Mouse (Mus musculus) erythroblast, embryonic 14.5 days (primary cell): Measurements from ENCODE around the gene Tcta. TPM values are rescaled to one million over a fixed set of nuclear protein-coding genes. Genes with fewer than 3 reads are reported as not detected.

ENCODE experiments used
- H3K27me3 ChIP-seq: 2 replicates; pipeline ENCODE4 v1.6.1; 2012; ENCODE audit warnings: inconsistent platforms; ENCODE audit not compliant: control insufficient read depth
- H3K36me3 ChIP-seq: 2 replicates; pipeline ENCODE4 v1.6.1; 2012; ENCODE audit warnings: mild to moderate bottlenecking, inconsistent platforms; ENCODE audit not compliant: control insufficient read depth
- H3K4me1 ChIP-seq: 2 replicates; pipeline ENCODE4 v1.6.1; 2012; ENCODE audit warnings: inconsistent platforms; ENCODE audit not compliant: control insufficient read depth
- H3K4me3 ChIP-seq: replicated peaks from 2 replicates; pipeline ENCODE3; 2012; ENCODE audit warnings: moderate library complexity, mild to moderate bottlenecking, inconsistent platforms
- H3K9me3 ChIP-seq: 2 replicates; pipeline ENCODE4 v1.6.1; 2012; ENCODE audit warnings: low read length, inconsistent platforms, mixed read lengths; ENCODE audit not compliant: control insufficient read depth
- GATA1 ChIP-seq: IDR thresholded peaks from 2 replicates; pipeline ENCODE4 v1.6.1; 2012; ENCODE audit warnings: low read length, inconsistent platforms, mixed read lengths
- TAL1 ChIP-seq: IDR thresholded peaks from 3 replicates; pipeline ENCODE4 v1.6.1; 2012; ENCODE audit warnings: low read length, inconsistent platforms, mixed read lengths
- polyA plus RNA-seq: library from polyadenylated mRNA; stranded (reverse); fragments of >175 nt; gene quantifications from 2 replicates; pipeline ENCODE4 v1.2.3, GENCODE M21; 2012

Gene Tcta
- polyA plus RNA-seq, 1 experiment, result 0.16 TPM

DNA sequence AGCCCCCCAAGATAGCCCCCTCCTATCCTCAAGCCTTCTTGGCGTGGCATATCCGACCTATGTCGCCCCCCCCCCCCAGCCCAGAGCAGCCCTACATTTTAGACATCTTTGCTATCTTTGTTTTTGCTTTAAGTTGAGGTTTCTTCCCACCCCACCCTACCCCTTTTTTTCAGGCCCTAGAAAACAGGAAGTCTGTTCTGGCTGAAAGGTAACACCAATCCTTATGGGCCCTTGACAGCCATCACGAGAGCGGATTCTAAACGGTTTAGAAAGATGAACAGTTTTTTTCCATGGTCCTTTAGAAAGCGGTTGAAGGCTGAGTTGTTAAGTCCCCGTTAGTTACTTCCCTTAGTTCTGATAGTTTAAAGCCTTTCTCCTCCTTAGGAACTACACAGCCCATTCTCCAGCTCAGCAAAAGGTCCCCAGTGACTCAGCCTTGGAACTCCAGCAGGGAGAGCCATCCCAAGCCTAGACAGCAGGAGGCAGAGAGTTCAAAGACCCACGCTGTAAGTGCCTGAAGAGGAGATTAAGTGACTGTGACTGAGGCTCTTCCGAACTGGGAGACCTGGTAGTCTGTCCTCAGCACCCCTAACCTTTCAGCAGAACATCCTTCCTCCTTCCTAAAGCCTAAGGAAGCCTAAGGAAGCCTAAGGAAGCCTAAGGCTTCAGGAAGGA, 39.6 kb downstream of the Tcta start:
- peaks cover 39% of the 10 kb centered on the region for H3K4me1 ChIP-seq
- no peaks in the 10 kb centered on the region for H3K36me3 ChIP-seq
- TF ChIP-seq TAL1 (no peak), GATA1 (no peak)
- peaks cover 6% of the 10 kb centered on the region; the same call in 1 of the 2 replicates for H3K27me3 ChIP-seq
- no peaks in the 10 kb centered on the region for H3K9me3 ChIP-seq
- H3K4me3 ChIP-seq, result no peak overlapping the region

DNA sequence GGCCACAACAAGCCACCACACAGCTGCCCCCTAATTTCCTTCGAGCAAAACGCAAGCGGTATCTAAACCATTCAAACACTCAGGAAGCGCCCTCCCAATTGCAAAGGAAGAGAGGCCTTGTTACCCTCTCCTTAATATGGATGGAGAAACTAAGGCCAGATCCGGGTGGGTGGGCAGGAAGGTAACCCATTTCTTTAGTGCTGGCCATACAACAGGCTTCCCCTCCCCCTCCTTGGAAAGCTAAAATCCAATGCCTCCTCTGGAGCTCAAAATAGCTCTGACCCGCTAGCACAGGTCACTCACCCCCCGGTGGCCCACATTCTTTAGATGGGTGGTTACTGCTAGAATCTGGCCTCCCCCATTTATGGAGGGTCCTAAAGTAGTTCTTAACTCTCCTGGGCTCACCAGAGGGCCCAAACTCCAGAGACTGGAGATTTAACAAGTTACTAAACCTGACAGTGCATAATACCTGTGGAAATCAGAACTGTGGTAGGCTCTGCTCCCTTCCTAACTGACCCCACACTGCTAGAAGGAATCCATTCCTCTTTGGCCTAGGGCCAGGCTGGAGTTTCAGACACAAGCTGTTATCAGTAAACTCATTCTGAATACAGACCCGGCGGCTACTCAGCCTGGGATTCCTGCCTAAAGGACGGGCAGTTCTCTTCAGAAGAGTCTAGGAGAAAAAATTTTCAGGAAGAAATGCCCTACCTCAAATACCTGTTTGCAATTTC, 41.6 kb downstream of the Tcta start:
- Histone ChIP-seq H3K4me3 (peak overlapping the region; percentile 93), H3K27me3 (peaks cover 4% of the 10 kb centered on the region; the same call in 1 of the 2 replicates), H3K36me3 (no peaks in the 10 kb centered on the region), H3K4me1 (peaks cover 47% of the 10 kb centered on the region), H3K9me3 (no peaks in the 10 kb centered on the region)
- TF ChIP-seq TAL1 (no peak), GATA1 (no peak)

GRCm38 (mm10) chr9:108263690-108264190, 42.2 kb downstream of the Tcta start, which contains the start of gene Dag1:
TSS of gene Dag1 (minus strand) at chr9:108263958.
- no peaks in the 10 kb centered on the region for H3K9me3 ChIP-seq
- H3K4me3 ChIP-seq, result peak within 1 kb of the TSS; percentile 93
- no peaks in the 10 kb centered on the region for H3K36me3 ChIP-seq
- TF ChIP-seq GATA1 (no peak), TAL1 (no peak)
- peaks cover 4% of the 10 kb centered on the region; the same call in 1 of the 2 replicates for H3K27me3 ChIP-seq
- H3K4me1 ChIP-seq, result peaks cover 47% of the 10 kb centered on the region

DNA sequence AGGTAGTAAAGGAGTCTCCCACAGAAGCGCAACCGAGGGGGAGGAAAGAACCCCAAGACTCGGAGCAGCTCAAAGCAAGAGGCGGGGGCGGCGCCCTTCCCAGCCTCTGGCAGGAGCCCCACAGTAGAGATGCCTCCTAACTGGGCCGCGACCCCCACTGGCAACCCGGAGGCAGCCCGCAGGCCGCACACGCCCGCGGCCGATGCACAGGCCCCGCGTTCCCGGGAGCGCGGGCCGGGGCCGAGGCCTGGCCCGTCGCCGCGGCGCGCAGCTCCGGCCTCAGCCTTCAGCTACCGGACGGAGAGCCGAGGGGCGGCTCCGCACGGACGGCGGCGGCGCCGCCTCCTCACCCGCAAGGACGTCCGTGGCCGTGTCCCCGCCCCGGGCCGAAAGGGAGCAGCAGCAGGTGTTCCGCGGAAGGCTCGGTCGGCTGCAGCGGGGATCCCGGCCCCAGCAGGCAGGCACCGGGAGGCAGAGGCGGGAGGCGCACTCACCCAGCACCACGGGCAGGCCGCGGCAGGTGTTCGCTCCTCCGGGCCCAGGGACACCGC, 42.8 kb downstream of the Tcta start:
- Histone ChIP-seq H3K36me3 (no peaks in the 10 kb centered on the region), H3K4me1 (peaks cover 44% of the 10 kb centered on the region), H3K9me3 (no peaks in the 10 kb centered on the region), H3K27me3 (peaks cover 4% of the 10 kb centered on the region; the same call in 1 of the 2 replicates), H3K4me3 (peak overlapping the region; percentile 93)
- TF ChIP-seq TAL1, result no peak
- no peak for TF ChIP-seq GATA1

DNA sequence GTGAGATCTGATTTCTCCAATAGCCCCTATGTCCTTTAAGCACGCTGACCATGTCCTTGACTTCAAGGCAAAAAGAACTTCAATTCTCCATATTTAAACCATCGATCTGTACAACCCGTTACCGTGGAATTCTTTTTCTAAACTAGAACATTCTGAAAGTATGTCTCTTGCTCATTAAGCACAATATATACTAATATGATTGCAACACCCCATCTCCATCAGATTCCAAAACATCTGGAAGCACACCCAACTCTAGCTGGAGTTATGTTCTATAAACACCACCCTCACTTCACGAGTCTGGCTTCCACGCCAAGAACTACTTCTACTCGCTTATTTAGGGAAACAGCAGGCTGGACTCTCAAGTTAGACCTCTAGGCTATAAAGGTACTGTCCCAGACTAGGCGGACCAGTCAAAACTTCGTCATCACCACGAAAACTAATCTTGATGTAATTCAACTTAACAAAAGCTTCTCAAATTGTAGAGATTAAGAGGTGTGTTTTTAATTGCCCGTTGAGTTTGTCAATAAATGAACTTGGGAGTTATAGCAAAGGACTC, 43.4 kb downstream of the Tcta start:
- TF ChIP-seq TAL1, result no peak
- TF ChIP-seq GATA1, result no peak

GRCm38 (mm10) chr9:108261865-108262264, 44.1 kb downstream of the Tcta start:
- no peak overlapping the region for H3K4me3 ChIP-seq
- H3K4me1 ChIP-seq, result peaks cover 44% of the 10 kb centered on the region
- H3K9me3 ChIP-seq, result no peaks in the 10 kb centered on the region
- no peak for TF ChIP-seq GATA1
- TF ChIP-seq TAL1, result no peak
- peaks cover 2% of the 10 kb centered on the region; the same call in 1 of the 2 replicates for H3K27me3 ChIP-seq
- no peaks in the 10 kb centered on the region for H3K36me3 ChIP-seq

More for the DNA sequence above, 43.4 kb downstream of the Tcta start:
- no peaks in the 10 kb centered on the region for H3K9me3 ChIP-seq
- H3K27me3 ChIP-seq, result peaks cover 3% of the 10 kb centered on the region; the same call in 1 of the 2 replicates
- H3K36me3 ChIP-seq, result no peaks in the 10 kb centered on the region
- H3K4me1 ChIP-seq, result peaks cover 44% of the 10 kb centered on the region
- peak overlapping the region; percentile 93 for H3K4me3 ChIP-seq

DNA sequence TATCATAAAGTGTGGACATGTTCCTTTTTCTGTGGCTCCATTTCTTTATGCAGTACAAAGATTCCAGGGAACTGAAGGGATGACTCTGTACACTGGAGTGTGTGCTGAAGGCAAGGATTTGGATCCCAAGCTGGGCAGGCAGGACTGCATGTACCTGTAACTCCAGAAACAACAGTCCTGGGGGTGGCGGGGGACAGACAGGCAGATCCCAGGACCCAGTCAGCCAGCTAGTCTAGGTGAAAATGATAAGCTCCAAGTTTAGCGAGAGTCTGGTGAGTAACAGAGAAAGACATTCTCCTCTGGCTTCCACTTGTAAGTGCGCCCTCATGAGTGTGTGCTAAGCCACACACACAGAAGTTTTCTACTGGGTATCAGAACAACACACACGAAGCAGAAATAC, 45.4 kb downstream of the Tcta start:
- peaks cover 44% of the 10 kb centered on the region for H3K4me1 ChIP-seq
- no peak for TF ChIP-seq GATA1
- no peak for TF ChIP-seq TAL1
- H3K9me3 ChIP-seq, result no peaks in the 10 kb centered on the region
- H3K36me3 ChIP-seq, result no peaks in the 10 kb centered on the region
- H3K27me3 ChIP-seq, result no peaks in the 10 kb centered on the region
- H3K4me3 ChIP-seq, result no peak overlapping the region

Other genes starting within 250 kb of the Tcta start
- 2.4 and 2.6 TPM in 2 replicates for gene Mst1, start 225.7 kb downstream of the Tcta start, polyA plus RNA-seq
- 107 and 276 TPM in 2 replicates for gene Rnf123, start 222.8 kb downstream of the Tcta start, polyA plus RNA-seq
- 47.5 and 65.3 TPM in 2 replicates for gene Apeh, start 211.6 kb downstream of the Tcta start, polyA plus RNA-seq
- 0.03 and 0.07 TPM in 2 replicates for gene Bsn, start 115.8 kb downstream of the Tcta start, polyA plus RNA-seq
- 0.67 and 0.75 TPM in 2 replicates for gene Dag1, start 42.2 kb downstream of the Tcta start, polyA plus RNA-seq
- gene Nicn1, start 15.7 kb downstream of the Tcta start, polyA plus RNA-seq, result not detected in 2 replicates
- gene Amt, start 9.3 kb downstream of the Tcta start, polyA plus RNA-seq, result not detected in 2 replicates
- 12.9 and 13.9 TPM in 2 replicates for gene Rhoa, start within 50 bp of the Tcta start, polyA plus RNA-seq
- 533 and 609 TPM in 2 replicates for gene Gpx1, start 32.7 kb upstream of the Tcta start, polyA plus RNA-seq
- 16.0 and 23.8 TPM in 2 replicates for gene Usp4, start 41.7 kb upstream of the Tcta start, polyA plus RNA-seq
- gene 1700102P08Rik, start 86.6 kb upstream of the Tcta start, polyA plus RNA-seq, result 0.88 and 0.93 TPM in 2 replicates
- not detected in 2 replicates for gene Ccdc36, start 122.3 kb upstream of the Tcta start, polyA plus RNA-seq
- not detected in 2 replicates for gene BC048562, start 130.3 kb upstream of the Tcta start, polyA plus RNA-seq
- gene Ccdc71, start 154.4 kb upstream of the Tcta start, polyA plus RNA-seq, result 1.1 and 1.4 TPM in 2 replicates
- 1.8 and 1.9 TPM in 2 replicates for gene Klhdc8b, start 155.4 kb upstream of the Tcta start, polyA plus RNA-seq
- 0.02 and 0.05 TPM in 2 replicates for gene Lamb2, start 173.6 kb upstream of the Tcta start, polyA plus RNA-seq
- 10.7 and 11.0 TPM in 2 replicates for gene Usp19, start 184.4 kb upstream of the Tcta start, polyA plus RNA-seq
- gene Qars, start 201.5 kb upstream of the Tcta start, polyA plus RNA-seq, result 5.3 and 5.9 TPM in 2 replicates
- 3.5 TPM in 2 replicates for gene Qrich1, start 210.6 kb upstream of the Tcta start, polyA plus RNA-seq